16 mouse cellular contexts compared by ENCODE assay signal in genomic region chr8:5965403-5966015, GRCm38 (mm10).
DNase-seq lines count a peak whose midpoint lies in the region; ATAC-seq and TF ChIP-seq lines count a peak whose summit lies in the region.
"Had no signal": no experiment of that assay in that cellular context is flagged by ENCODE, and none has a peak within 500 bp of the region (broad histone marks: within the 10 kb centered on the region; RNA-seq: fewer than 3 reads in every experiment).

No protein-coding gene starts in this region.

- H3K27ac ChIP-seq in hindbrain, embryonic 10.5 days, result no peak overlapping the region
- no peak overlapping the region for H3K27ac ChIP-seq in hindbrain, postnatal 0 days
- H3K27ac ChIP-seq in midbrain, embryonic 11.5 days (ENCODE audit: low read depth, low read length), result no peak overlapping the region
- no peak overlapping the region for H3K27ac ChIP-seq in midbrain, postnatal 0 days (ENCODE audit: low read depth, low read length)
- H3K27ac ChIP-seq in embryonic facial prominence, embryonic 12.5 days, result no peak overlapping the region
- no peak overlapping the region for H3K27ac ChIP-seq in neural tube, embryonic 12.5 days
- H3K27ac ChIP-seq: embryonic facial prominence, embryonic 13.5 days; heart, adult 2 months; neural tube, embryonic 13.5 days had no signal

- no peak overlapping the region for H3K4me3 ChIP-seq in hindbrain, embryonic 10.5 days
- no peak overlapping the region for H3K4me3 ChIP-seq in hindbrain, postnatal 0 days (ENCODE audit: low read length)
- H3K4me3 ChIP-seq in midbrain, embryonic 11.5 days (ENCODE audit: low read depth, low read length), result no peak overlapping the region
- no peak overlapping the region for H3K4me3 ChIP-seq in midbrain, postnatal 0 days (ENCODE audit: low read depth, low read length)
- H3K4me3 ChIP-seq in embryonic facial prominence, embryonic 12.5 days, result no peak overlapping the region
- H3K4me3 ChIP-seq in neural tube, embryonic 12.5 days, result no peak overlapping the region
- H3K4me3 ChIP-seq: embryonic facial prominence, embryonic 13.5 days; heart, adult 2 months; neural tube, embryonic 13.5 days had no signal

- no peak for ATAC-seq in hindbrain, postnatal 0 days
- ATAC-seq in midbrain, embryonic 11.5 days (ENCODE audit: low FRiP score), result peak; percentile 90
- ATAC-seq in midbrain, postnatal 0 days (ENCODE audit: low FRiP score), result no peak
- peak; percentile 88 for ATAC-seq in embryonic facial prominence, embryonic 12.5 days (ENCODE audit: insufficient number of reproducible peaks, insufficient read depth, low FRiP score, low TSS enrichment)
- ATAC-seq in neural tube, embryonic 12.5 days (ENCODE audit: low FRiP score, low read depth), result peak; percentile 83
- ATAC-seq: activated CD4-positive, CD25-positive, alpha-beta regulatory T cell, adult 4 months; intestine, postnatal 0 days had no signal

- 60% methylated on average over 6 of the region's 6 CpGs for WGBS in hindbrain, embryonic 10.5 days
- 58% methylated on average over 6 of the region's 6 CpGs for WGBS in hindbrain, postnatal 0 days
- 63% methylated on average over 6 of the region's 6 CpGs for WGBS in midbrain, embryonic 11.5 days
- 51% methylated on average over 6 of the region's 6 CpGs for WGBS in midbrain, postnatal 0 days
- WGBS in embryonic facial prominence, embryonic 12.5 days, result 48% methylated on average over 6 of the region's 6 CpGs
- WGBS in neural tube, embryonic 12.5 days, result 49% methylated on average over 6 of the region's 6 CpGs

- H3K9me3 ChIP-seq in hindbrain, embryonic 10.5 days, result no peaks in the 10 kb centered on the region
- no peaks in the 10 kb centered on the region for H3K9me3 ChIP-seq in hindbrain, postnatal 0 days (ENCODE audit: low read length)
- H3K9me3 ChIP-seq in midbrain, embryonic 11.5 days (ENCODE audit: control insufficient read depth, low read length), result no peaks in the 10 kb centered on the region
- H3K9me3 ChIP-seq in midbrain, postnatal 0 days (ENCODE audit: low read length), result no peaks in the 10 kb centered on the region
- no peaks in the 10 kb centered on the region for H3K9me3 ChIP-seq in embryonic facial prominence, embryonic 12.5 days
- no peaks in the 10 kb centered on the region for H3K9me3 ChIP-seq in neural tube, embryonic 12.5 days
- H3K9me3 ChIP-seq: embryonic facial prominence, embryonic 13.5 days; neural tube, embryonic 13.5 days had no signal

- no peak overlapping the region for H3K9ac ChIP-seq in hindbrain, postnatal 0 days (replicated peaks; ENCODE audit: low read length)
- no peak overlapping the region for H3K9ac ChIP-seq in midbrain, embryonic 11.5 days (ENCODE audit: low read length)
- no peak overlapping the region for H3K9ac ChIP-seq in midbrain, postnatal 0 days (replicated peaks; ENCODE audit: low read length, poor library complexity, severe bottlenecking)
- no peak overlapping the region for H3K9ac ChIP-seq in embryonic facial prominence, embryonic 12.5 days
- no peak overlapping the region for H3K9ac ChIP-seq in neural tube, embryonic 12.5 days
- H3K9ac ChIP-seq: embryonic facial prominence, embryonic 13.5 days; neural tube, embryonic 13.5 days had no signal

- DNase-seq in hindbrain, embryonic 10.5 days (ENCODE audit: low spot score), result peak; percentile 25
- no peak for DNase-seq in hindbrain, postnatal 0 days (ENCODE audit: low spot score)
- DNase-seq in midbrain, embryonic 11.5 days (ENCODE audit: low spot score, missing footprints), result no peak
- DNase-seq in midbrain, postnatal 0 days (ENCODE audit: low spot score), result no peak
- no peak for DNase-seq in ovary, postnatal 36 days (ENCODE audit: low spot score)
- no peak for DNase-seq in spleen, adult 18-20 months
- DNase-seq: cerebellum, adult 18-20 months; heart, adult 2 months; kidney, postnatal 36 days; right cerebral cortex, postnatal 25 days had no signal

- H3K4me2 ChIP-seq in hindbrain, postnatal 0 days (ENCODE audit: low read depth, low read length), result no peak overlapping the region
- H3K4me2 ChIP-seq in midbrain, embryonic 11.5 days, result no peak overlapping the region
- H3K4me2 ChIP-seq in midbrain, postnatal 0 days (ENCODE audit: low read depth, low read length, poor library complexity, severe bottlenecking), result no peak overlapping the region
- H3K4me2 ChIP-seq in embryonic facial prominence, embryonic 12.5 days (replicated peaks), result no peak overlapping the region
- no peak overlapping the region for H3K4me2 ChIP-seq in neural tube, embryonic 12.5 days (replicated peaks)
- H3K4me2 ChIP-seq: embryonic facial prominence, embryonic 13.5 days; neural tube, embryonic 13.5 days had no signal

- no peaks in the 10 kb centered on the region for H3K36me3 ChIP-seq in hindbrain, embryonic 10.5 days
- H3K36me3 ChIP-seq in hindbrain, postnatal 0 days (ENCODE audit: insufficient read depth, low read length), result no peaks in the 10 kb centered on the region
- no peaks in the 10 kb centered on the region for H3K36me3 ChIP-seq in midbrain, embryonic 11.5 days (ENCODE audit: control insufficient read depth, insufficient read depth, low read length)
- no peaks in the 10 kb centered on the region for H3K36me3 ChIP-seq in midbrain, postnatal 0 days (ENCODE audit: insufficient read depth, low read length)
- H3K36me3 ChIP-seq in embryonic facial prominence, embryonic 12.5 days, result no peaks in the 10 kb centered on the region
- H3K36me3 ChIP-seq in neural tube, embryonic 12.5 days, result no peaks in the 10 kb centered on the region
- H3K36me3 ChIP-seq: embryonic facial prominence, embryonic 13.5 days; neural tube, embryonic 13.5 days had no signal

- H3K27me3 ChIP-seq in hindbrain, embryonic 10.5 days (ENCODE audit: insufficient read depth, poor library complexity, severe bottlenecking), result no peaks in the 10 kb centered on the region
- H3K27me3 ChIP-seq in hindbrain, postnatal 0 days (ENCODE audit: insufficient read depth, low read length), result no peaks in the 10 kb centered on the region
- H3K27me3 ChIP-seq in midbrain, embryonic 11.5 days (ENCODE audit: control insufficient read depth, insufficient read depth, low read length), result no peaks in the 10 kb centered on the region
- no peaks in the 10 kb centered on the region for H3K27me3 ChIP-seq in midbrain, postnatal 0 days (ENCODE audit: insufficient read depth, low read length)
- H3K27me3 ChIP-seq in embryonic facial prominence, embryonic 12.5 days, result no peaks in the 10 kb centered on the region
- no peaks in the 10 kb centered on the region for H3K27me3 ChIP-seq in neural tube, embryonic 12.5 days (replicated peaks)
- H3K27me3 ChIP-seq: embryonic facial prominence, embryonic 13.5 days; neural tube, embryonic 13.5 days had no signal

- no peak for TF ChIP-seq CTCF in hindbrain, postnatal 0 days (IDR thresholded peaks at IDR 0.05; ENCODE audit: low read depth)
- TF ChIP-seq CTCF in midbrain, postnatal 0 days (IDR thresholded peaks at IDR 0.05), result no peak

- no peaks in the 10 kb centered on the region for H3K4me1 ChIP-seq in hindbrain, embryonic 10.5 days (replicated peaks)
- H3K4me1 ChIP-seq in hindbrain, postnatal 0 days (ENCODE audit: insufficient read depth, low read length), result no peaks in the 10 kb centered on the region
- H3K4me1 ChIP-seq in midbrain, embryonic 11.5 days (ENCODE audit: control insufficient read depth, insufficient read depth, low read length), result peaks cover 3% of the 10 kb centered on the region; the same call in 1 of the 2 replicates
- H3K4me1 ChIP-seq in midbrain, postnatal 0 days (ENCODE audit: insufficient read depth, low read length), result no peaks in the 10 kb centered on the region
- H3K4me1 ChIP-seq in embryonic facial prominence, embryonic 12.5 days, result peaks cover 3% of the 10 kb centered on the region; the same call in 1 of the 2 replicates
- H3K4me1 ChIP-seq in neural tube, embryonic 12.5 days, result peaks cover 5% of the 10 kb centered on the region
- H3K4me1 ChIP-seq: embryonic facial prominence, embryonic 13.5 days; neural tube, embryonic 13.5 days had no signal

Comparison
In these comparisons a context has a peak if more than half of its experiments do, and no peak if none do; other contexts are left out.
1. ATAC-seq: peak in midbrain, embryonic 11.5 days (single experiment), embryonic facial prominence, embryonic 12.5 days (single experiment) and neural tube, embryonic 12.5 days (single experiment); none in hindbrain, postnatal 0 days (single experiment) and midbrain, postnatal 0 days (single experiment).